Mouse (Mus musculus) heart, postnatal 0 days (tissue): ENCODE measurements around the gene Agpat1. TPM values are rescaled to one million over a fixed set of nuclear protein-coding genes. Genes with fewer than 3 reads are reported as not detected.

Experiments used
- ATAC-seq: fragments of 200-750 bp; cut with Nextera tagmentation; 2 replicates; pipeline ENCODE4 v1.8.0; 2017; ENCODE audit warnings: low read depth, moderate number of reproducible peaks, moderate library complexity; ENCODE audit not compliant: insufficient read depth
- DNase-seq: peaks from one replicate; pipeline ENCODE4 v3.0.0-alpha.2; 2016; ENCODE audit warnings: low spot score
- H3K27ac ChIP-seq: fragments of 300-500 bp; sonication (generic); 2 replicates; pipeline ENCODE4 v1.5.1; 2014; ENCODE audit warnings: low read depth, mild to moderate bottlenecking
- H3K27me3 ChIP-seq: fragments of 300-500 bp; sonication (generic); 2 replicates; pipeline ENCODE4 v1.6.1; 2014; ENCODE audit warnings: low read length, mixed read lengths; ENCODE audit not compliant: control insufficient read depth, insufficient read depth
- H3K36me3 ChIP-seq: fragments of 300-500 bp; sonication (generic); replicated peaks from 2 replicates; pipeline ENCODE4 v1.6.1; 2014; ENCODE audit warnings: low read length, mixed read lengths; ENCODE audit not compliant: control insufficient read depth, insufficient read depth
- H3K4me1 ChIP-seq: fragments of 300-500 bp; sonication (generic); 2 replicates; pipeline ENCODE4 v1.6.1; 2014; ENCODE audit warnings: antibody characterized with exemption; ENCODE audit not compliant: control insufficient read depth, insufficient read depth
- H3K4me2 ChIP-seq: fragments of 300-500 bp; sonication (generic); 2 replicates; pipeline ENCODE4 v1.6.1; 2014; ENCODE audit warnings: low read depth, mild to moderate bottlenecking, low read length, moderate library complexity
- H3K4me3 ChIP-seq: fragments of 300-500 bp; sonication (generic); 2 replicates; pipeline ENCODE4 v1.5.1; 2014; ENCODE audit warnings: low read depth, low read length
- H3K9ac ChIP-seq: fragments of 300-500 bp; sonication (generic); replicated peaks from 2 replicates; pipeline ENCODE4 v1.6.1; 2014; ENCODE audit warnings: low read depth, low read length, mixed read lengths
- H3K9me3 ChIP-seq: fragments of 300-500 bp; sonication (generic); replicated peaks from 2 replicates; pipeline ENCODE4 v1.6.1; 2016; ENCODE audit warnings: low read length; ENCODE audit not compliant: control insufficient read depth
- CTCF ChIP-seq: IDR thresholded peaks from 2 replicates; pipeline ENCODE4 v1.5.1; 2016; ENCODE audit warnings: antibody characterized with exemption, control low read depth, low read depth
- EP300 ChIP-seq: IDR thresholded peaks from 2 replicates; pipeline ENCODE4 v1.6.1; 2016; ENCODE audit warnings: antibody characterized with exemption, low read depth
- WGBS: fragments of 180-500 bp; shearing (Covaris S2); extraction: QIAGEN DNeasy Blood & Tissue Kit; methylation state at CpG from one replicate; pipeline ENCODE4 v1.1.7; 2014; 5-methylcytosine and 5-hydroxymethylcytosine counted together
- polyA plus RNA-seq: library from polyadenylated mRNA; unstranded; fragments of >200 nt; fragmentation: Nextera tagmentation; extraction: Ambion mirVana; gene quantifications from 2 replicates; pipeline ENCODE4 v1.2.1, GENCODE M21; 2015
- total RNA-seq: library from RNA; depleted of rRNA; stranded (reverse); fragments of >200 nt; gene quantifications from 2 replicates; pipeline ENCODE4 v1.2.3, GENCODE M21; 2014; ENCODE audit warnings: low replicate concordance

The Agpat1 gene
- total and polyA plus RNA-seq, 2 experiments from 2014 or later = 39.6 to 112 TPM

- Histone ChIP-seq H3K4me2 (no peak overlapping the region), H3K27ac (no peak overlapping the region), H3K27me3 (no peaks in the 10 kb centered on the region), H3K36me3 (peaks cover 35% of the 10 kb centered on the region), H3K9ac (no peak overlapping the region), H3K4me1 (peaks cover 10% of the 10 kb centered on the region), H3K9me3 (no peaks in the 10 kb centered on the region), H3K4me3 (no peak overlapping the region)
- ATAC-seq = no peak
- peak; percentile 21 for DNase-seq
- WGBS = 62% methylated on average over 9 of the region's 9 CpGs
- TF ChIP-seq EP300 = no peak
- TF ChIP-seq CTCF = peak; percentile 73
These were observed 49.8 kb downstream of the Agpat1 start for GRCm38 (mm10) chr17:34653746-34654285.

GRCm38 (mm10) chr17:34654392-34654791, 50.3 kb downstream of the Agpat1 start:
- no peak for TF ChIP-seq CTCF
- TF ChIP-seq EP300 = no peak
- H3K4me3 ChIP-seq = no peak overlapping the region
- peaks cover 35% of the 10 kb centered on the region for H3K36me3 ChIP-seq
- H3K9me3 ChIP-seq = no peaks in the 10 kb centered on the region
- peaks cover 14% of the 10 kb centered on the region for H3K4me1 ChIP-seq
- no peak for ATAC-seq
- no peak overlapping the region for H3K27ac ChIP-seq
- H3K9ac ChIP-seq = no peak overlapping the region
- no peak overlapping the region for H3K4me2 ChIP-seq
- H3K27me3 ChIP-seq = no peaks in the 10 kb centered on the region
- peak; percentile 5 for DNase-seq
- 89% methylated on average over 13 of the region's 13 CpGs for WGBS

GRCm38 (mm10) chr17:34655160-34655559, 51.1 kb downstream of the Agpat1 start:
- no peak overlapping the region for H3K9ac ChIP-seq
- no peak overlapping the region for H3K4me2 ChIP-seq
- H3K27me3 ChIP-seq = peaks cover 2% of the 10 kb centered on the region; the same call in 1 of the 2 replicates
- no peak overlapping the region for H3K4me3 ChIP-seq
- DNase-seq = no peak
- peaks cover 29% of the 10 kb centered on the region for H3K36me3 ChIP-seq
- no peak for TF ChIP-seq EP300
- no peak for TF ChIP-seq CTCF
- 49% methylated on average over 7 of the region's 7 CpGs for WGBS
- H3K9me3 ChIP-seq = no peaks in the 10 kb centered on the region
- H3K27ac ChIP-seq = peak overlapping the region; percentile 69
- H3K4me1 ChIP-seq = peaks cover 19% of the 10 kb centered on the region
- ATAC-seq = no peak; the same call in 1 of the 2 replicates

- TF ChIP-seq EP300 = 0 out of 2 replicates have a peak, but pooled peaks have one; percentile 59
- peak; percentile 40 for TF ChIP-seq CTCF
- no peak overlapping the region for H3K4me3 ChIP-seq
- DNase-seq = peak; percentile 87
- peak overlapping the region; percentile 69 for H3K27ac ChIP-seq
- H3K4me2 ChIP-seq = no peak overlapping the region
- no peaks in the 10 kb centered on the region for H3K9me3 ChIP-seq
- ATAC-seq = peak; percentile 84
- no peak overlapping the region for H3K9ac ChIP-seq
- peaks cover 24% of the 10 kb centered on the region for H3K36me3 ChIP-seq
- WGBS = 7% methylated on average over 4 of the region's 4 CpGs
- H3K27me3 ChIP-seq = peaks cover 7% of the 10 kb centered on the region; the same call in 1 of the 2 replicates
- peaks cover 19% of the 10 kb centered on the region for H3K4me1 ChIP-seq
These were observed 51.5 kb downstream of the Agpat1 start for GRCm38 (mm10) chr17:34655581-34655991.

- Histone ChIP-seq H3K36me3 (peaks cover 15% of the 10 kb centered on the region), H3K4me2 (no peak overlapping the region), H3K4me3 (no peak overlapping the region), H3K27ac (peak overlapping the region; percentile 56), H3K4me1 (peaks cover 28% of the 10 kb centered on the region), H3K9ac (no peak overlapping the region), H3K9me3 (no peaks in the 10 kb centered on the region), H3K27me3 (peaks cover 12% of the 10 kb centered on the region; the same call in 1 of the 2 replicates)
- TF ChIP-seq CTCF = no peak
- TF ChIP-seq EP300 = no peak
- 53% methylated on average over 8 of the region's 8 CpGs for WGBS
- no peak for ATAC-seq
- no peak for DNase-seq
These were observed 52.6 kb downstream of the Agpat1 start for GRCm38 (mm10) chr17:34656666-34657065.

- Histone ChIP-seq H3K9ac (no peak overlapping the region), H3K9me3 (no peaks in the 10 kb centered on the region), H3K4me1 (peaks cover 28% of the 10 kb centered on the region), H3K4me2 (no peak overlapping the region), H3K36me3 (peaks cover 9% of the 10 kb centered on the region; the same call in 1 of the 2 replicates), H3K27me3 (peaks cover 12% of the 10 kb centered on the region; the same call in 1 of the 2 replicates), H3K27ac (peak overlapping the region; percentile 28; the same call in 1 of the 2 replicates), H3K4me3 (no peak overlapping the region)
- DNase-seq (no peak), ATAC-seq (no peak)
- TF ChIP-seq EP300 = no peak
- TF ChIP-seq CTCF = no peak
- WGBS = 40% methylated on average over 2 of the region's 2 CpGs
These were observed 53.2 kb downstream of the Agpat1 start for GRCm38 (mm10) chr17:34657271-34657670.
